Mouse (Mus musculus) left cerebral cortex, postnatal 36 days (tissue): ENCODE measurements around the gene Becn1. TPM values are rescaled to one million over a fixed set of nuclear protein-coding genes. Genes with fewer than 3 reads are reported as not detected.

Experiments used
- DNase-seq, 2 experiments: peaks; one replicate each; pipeline ENCODE4 v3.0.0; 2021 to 2022; ENCODE audit warnings: low spot score in 2 of 2, mixed read lengths in 1 of 2
- intact Hi-C: fragments of 180-260 bp; cut with DNase I; formaldehyde crosslinking; loops from one replicate; pipeline ENCODE4 v1.15.1; 2025
- total RNA-seq, 2 experiments: library from RNA; stranded (reverse); gene quantifications; 2 replicates each; pipeline ENCODE4 v1.2.3; 2021

The Becn1 gene
- total RNA-seq, 2 experiments from 2014 or later, result 206 to 237 TPM

GRCm38 (mm10) chr11:101248258-101248994 lies 53.7 kb downstream of the Becn1 start:
- intact Hi-C loops, result loop anchor here (2.0 kb wide), 1 partner anchor 36 kb away; no protein-coding TSS in a partner anchor

DNA sequence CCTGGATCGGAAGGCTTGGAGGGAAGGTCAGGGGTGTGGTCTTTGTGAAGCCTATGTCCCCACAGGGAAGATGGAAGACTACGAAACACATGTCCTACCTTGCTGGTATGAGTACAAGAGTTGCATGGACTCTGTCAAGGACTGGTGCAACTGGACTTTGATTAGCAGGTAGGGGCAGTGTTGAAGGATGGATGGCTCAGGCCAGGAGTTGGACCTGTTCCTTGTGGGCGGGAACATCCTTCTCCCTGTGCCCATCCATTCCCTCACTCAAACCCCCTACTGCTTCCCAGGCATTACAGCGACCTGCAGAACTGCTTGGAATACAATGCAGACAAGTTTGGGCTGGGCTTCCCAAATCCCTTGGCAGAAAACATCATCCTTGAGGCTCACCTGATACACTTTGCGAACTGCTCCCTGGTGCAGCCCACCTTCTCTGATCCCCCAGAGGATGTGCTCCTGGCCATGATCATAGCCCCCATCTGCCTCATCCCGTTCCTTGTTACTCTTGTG lies 54.5 kb downstream of the Becn1 start:
- intact Hi-C loops, result loop anchor here (2.0 kb wide), 1 partner anchor 35 kb away; no protein-coding TSS in a partner anchor
- no peak for DNase-seq

More at GRCm38 (mm10) chr11:101248258-101248994, 53.7 kb downstream of the Becn1 start:
- peak; percentile 49 to 58 for DNase-seq

DNA sequence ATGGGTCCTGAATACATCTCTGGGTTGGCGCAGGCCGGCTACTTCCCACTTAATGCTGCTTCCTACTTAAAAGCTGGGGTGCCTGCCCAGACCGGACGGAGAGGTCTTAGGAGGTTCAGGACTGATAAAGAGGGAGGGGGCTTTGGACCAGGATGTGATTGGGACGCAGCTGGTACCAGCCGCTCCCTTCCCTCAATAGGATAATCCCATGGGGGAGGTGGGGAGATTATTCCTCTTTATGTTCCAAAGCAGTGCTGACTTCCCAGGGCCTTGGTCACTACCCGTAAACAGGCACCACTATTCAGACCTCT lies 55.4 kb downstream of the Becn1 start:
- DNase-seq, result no peak
- intact Hi-C loops, result no loop called here

- intact Hi-C loops, result no loop called here
- peak; percentile 25 to 38 for DNase-seq
These were observed 56.0 kb downstream of the Becn1 start, which contains the start of gene Ramp2 for GRCm38 (mm10) chr11:101245855-101246701. Gene Ramp2, plus strand, starts transcription at chr11:101246028.

GRCm38 (mm10) chr11:101245071-101245470 lies 57.0 kb downstream of the Becn1 start:
- intact Hi-C loops, result no loop called here
- no peak for DNase-seq

DNA sequence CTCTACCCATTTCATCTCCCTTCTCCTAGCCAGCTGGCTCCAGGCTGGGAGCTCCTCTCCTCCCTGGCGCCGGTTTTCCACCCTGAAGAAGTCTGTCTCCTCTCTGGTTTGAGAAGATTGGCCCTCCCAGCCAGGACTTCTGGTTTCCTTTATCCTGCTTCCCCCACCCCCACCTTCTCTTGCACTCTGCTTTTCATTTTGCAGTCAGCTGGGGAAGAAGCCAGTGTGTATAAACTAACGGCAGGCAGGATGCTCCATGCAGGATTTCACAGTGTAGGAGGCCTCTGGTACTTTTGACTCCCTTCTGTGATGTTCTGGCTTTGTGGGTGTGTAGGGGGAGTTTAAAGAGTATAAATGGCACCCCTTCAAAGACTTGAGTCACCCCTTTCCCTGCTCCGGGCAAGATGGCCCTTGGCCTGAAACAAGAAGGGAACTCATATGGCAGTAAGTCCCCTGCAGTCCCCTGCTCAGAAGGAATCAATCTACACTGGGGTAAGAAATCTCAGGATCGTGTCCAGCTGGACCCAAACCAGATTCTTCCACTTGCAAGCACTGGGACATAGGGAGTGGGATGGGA lies 63.9 kb downstream of the Becn1 start:
- peak in 1 of 2 experiments; percentile 48 for DNase-seq
- intact Hi-C loops, result no loop called here

DNA sequence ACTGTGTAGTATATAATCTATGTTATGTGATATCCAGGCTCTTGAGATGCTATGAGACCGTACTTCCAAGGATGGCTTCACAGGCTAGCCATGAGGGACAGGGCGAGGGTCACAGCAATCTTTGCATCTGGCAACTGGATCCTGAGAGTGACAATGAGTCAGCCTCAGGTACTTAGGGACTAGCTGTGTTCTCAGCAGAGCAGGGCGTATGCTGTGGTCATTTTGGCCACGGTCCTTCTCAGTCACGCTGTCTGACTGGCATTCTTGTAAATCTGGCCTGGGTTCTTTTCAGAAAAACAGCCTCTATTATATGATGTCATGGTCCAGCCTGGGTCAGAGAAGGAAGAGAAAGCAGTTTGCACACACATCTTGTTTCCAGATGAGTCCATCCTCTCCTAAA lies 65.3 kb downstream of the Becn1 start:
- DNase-seq, result no peak
- intact Hi-C loops, result no loop called here

Other genes starting within 250 kb of the Becn1 start
- 1 to 10 TPM; 8.8 to 9.1 TPM for gene Naglu, start 232.3 kb downstream of the Becn1 start, total RNA-seq
- under 1 TPM; 0.70 to 0.79 TPM for gene Hsd17b1, start 223.9 kb downstream of the Becn1 start, total RNA-seq
- 10 to 100 TPM; 22.7 to 26.3 TPM for gene Coasy, start 219.7 kb downstream of the Becn1 start, total RNA-seq
- gene Mlx, start 215.0 kb downstream of the Becn1 start, total RNA-seq, result 10 to 100 TPM; 38.9 to 41.8 TPM
- 1 to 10 TPM; 2.1 to 3.1 TPM for gene Psmc3ip, start 206.8 kb downstream of the Becn1 start, total RNA-seq
- 10 to 100 TPM; 53.8 to 58.0 TPM for gene Retreg3, start 182.4 kb downstream of the Becn1 start, total RNA-seq
- 10 to 100 TPM; 45.7 to 49.2 TPM for gene Tubg1, start 182.3 kb downstream of the Becn1 start, total RNA-seq
- 10 to 100 TPM; 49.7 to 62.4 TPM for gene Tubg2, start 146.4 kb downstream of the Becn1 start, total RNA-seq
- gene Cntnap1, start 131.8 kb downstream of the Becn1 start, total RNA-seq, result 100 to 1,000 TPM; 167 to 172 TPM
- 10 to 100 TPM; 12.3 TPM for gene Plekhh3, start 130.9 kb downstream of the Becn1 start, total RNA-seq
- gene Ccr10, start 126.8 kb downstream of the Becn1 start, total RNA-seq, result under 1 TPM in 1 of 2 experiments, not detected in 1; 0.37 TPM
- gene Ezh1, start 75.8 kb downstream of the Becn1 start, total RNA-seq, result 10 to 100 TPM; 47.8 to 52.1 TPM
- gene Ramp2, start 56.3 kb downstream of the Becn1 start, total RNA-seq, result 10 to 100 TPM; 33.2 to 39.4 TPM
- gene Vps25, start 48.6 kb downstream of the Becn1 start, total RNA-seq, result 10 to 100 TPM; 62.0 to 63.0 TPM
- gene Wnk4, start 41.7 kb downstream of the Becn1 start, total RNA-seq, result 1 to 10 TPM; 4.3 to 8.4 TPM
- under 1 TPM; 0.42 to 0.84 TPM for gene Cntd1, start 23.3 kb downstream of the Becn1 start, total RNA-seq
- gene Coa3, start 23.2 kb downstream of the Becn1 start, total RNA-seq, result 100 to 1,000 TPM in 1 of 2 experiments, 10 to 100 TPM in 1; 97.7 to 112 TPM
- 100 to 1,000 TPM; 114 to 133 TPM for gene Psme3, start 13.9 kb upstream of the Becn1 start, total RNA-seq
- gene Aoc2, start 22.8 kb upstream of the Becn1 start, total RNA-seq, result 1 to 10 TPM; 4.4 to 7.2 TPM
- under 1 TPM; 0.76 to 0.79 TPM for gene Aoc3, start 28.3 kb upstream of the Becn1 start, total RNA-seq
- gene G6pc, start 65.3 kb upstream of the Becn1 start, total RNA-seq, result not detected
- 10 to 100 TPM; 42.1 to 45.6 TPM for gene Aarsd1, start 115.3 kb upstream of the Becn1 start, total RNA-seq
- 1 to 10 TPM; 5.5 to 7.6 TPM for gene Gm27029, start 122.5 kb upstream of the Becn1 start, total RNA-seq
- gene Rundc1, start 122.8 kb upstream of the Becn1 start, total RNA-seq, result 10 to 100 TPM; 32.7 to 40.6 TPM
- 1 to 10 TPM; 3.3 to 4.7 TPM for gene Ptges3l, start 123.0 kb upstream of the Becn1 start, total RNA-seq
- 10 to 100 TPM; 32.6 to 46.9 TPM for gene Rpl27, start 140.0 kb upstream of the Becn1 start, total RNA-seq
- gene Ifi35, start 146.1 kb upstream of the Becn1 start, total RNA-seq, result 1 to 10 TPM; 3.2 to 3.4 TPM
- 100 to 1,000 TPM; 139 to 164 TPM for gene Rnd2, start 162.7 kb upstream of the Becn1 start, total RNA-seq
- 10 to 100 TPM; 33.9 to 36.1 TPM for gene Vat1, start 163.9 kb upstream of the Becn1 start, total RNA-seq
- 1 to 10 TPM in 1 of 2 experiments, under 1 TPM in 1; 0.96 to 1.0 TPM for gene Brca1, start 249.7 kb upstream of the Becn1 start, total RNA-seq
- 100 to 1,000 TPM; 131 to 145 TPM for gene Nbr1, start 249.9 kb upstream of the Becn1 start, total RNA-seq